In the genomic region with DNA sequence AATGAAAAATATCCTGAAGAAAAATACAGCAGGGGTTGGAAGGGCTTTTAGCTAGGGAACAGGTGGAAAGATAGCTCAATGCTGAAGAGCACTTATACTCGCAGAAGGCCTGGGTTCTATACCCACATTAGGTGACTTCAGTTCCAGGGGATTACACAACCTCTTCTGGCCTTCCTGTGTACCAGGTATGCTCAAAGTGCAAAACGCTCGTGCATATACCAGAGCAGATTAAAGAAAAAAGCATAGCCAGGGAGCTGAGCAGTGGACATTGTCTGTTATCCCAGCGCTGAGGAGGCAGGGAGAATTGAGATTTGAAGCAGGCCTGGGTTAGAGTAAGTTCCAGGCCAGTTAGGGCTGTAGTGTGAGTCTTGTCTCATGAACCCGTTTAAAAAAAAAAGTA, we compare ENCODE assay signal across 10 mouse cellular contexts. TPM values are rescaled to one million over a fixed set of nuclear protein-coding genes. Genes with fewer than 3 reads are reported as not detected.
DNase-seq lines count a peak whose midpoint lies in the region; ATAC-seq and TF ChIP-seq lines count a peak whose summit lies in the region.
"Had no signal": no experiment of that assay in that cellular context is flagged by ENCODE, and none has a peak within 500 bp of the region (broad histone marks: within the 10 kb centered on the region; RNA-seq: fewer than 3 reads in every experiment).

No protein-coding gene starts in this region.

- no peak for TF ChIP-seq CTCF in bone marrow macrophage, adult 2 months (IDR thresholded peaks at IDR 0.05; ENCODE audit: low read depth, low read length)

- peak overlapping the region; percentile 99 for H3K4me3 ChIP-seq in heart, embryonic 13.5 days
- H3K4me3 ChIP-seq in bone marrow macrophage, adult 2 months (ENCODE audit: insufficient read depth, low read length): peak overlapping the region; percentile 89
- H3K4me3 ChIP-seq in hindbrain, embryonic 14.5 days (replicated peaks; ENCODE audit: low read length): peak overlapping the region; percentile 98
- peak overlapping the region; percentile 98 for H3K4me3 ChIP-seq in midbrain, embryonic 11.5 days (ENCODE audit: low read depth, low read length)

- H3K4me2 ChIP-seq in heart, embryonic 13.5 days: peak overlapping the region; percentile 81
- peak overlapping the region; percentile 70 for H3K4me2 ChIP-seq in hindbrain, embryonic 14.5 days (replicated peaks)
- peak overlapping the region; percentile 61 for H3K4me2 ChIP-seq in midbrain, embryonic 11.5 days

- no peaks in the 10 kb centered on the region; the same call in 1 of the 2 replicates for H3K36me3 ChIP-seq in heart, embryonic 13.5 days
- H3K36me3 ChIP-seq in hindbrain, embryonic 14.5 days (replicated peaks; ENCODE audit: control insufficient read depth, insufficient read depth): 0 out of 2 replicates have a peak, but pooled peaks cover 4% of the 10 kb centered on the region
- H3K36me3 ChIP-seq in midbrain, embryonic 11.5 days (ENCODE audit: control insufficient read depth, insufficient read depth, low read length): no peaks in the 10 kb centered on the region

- TF ChIP-seq POLR2A in bone marrow macrophage, adult 2 months (IDR thresholded peaks at IDR 0.05; ENCODE audit: borderline replicate concordance, low read depth, low read length): no peak

- no peak overlapping the region for H3K27ac ChIP-seq in heart, embryonic 13.5 days (replicated peaks)
- no peak overlapping the region for H3K27ac ChIP-seq in bone marrow macrophage, adult 2 months (ENCODE audit: insufficient read depth, low read depth, low read length)
- no peak overlapping the region for H3K27ac ChIP-seq in hindbrain, embryonic 14.5 days
- H3K27ac ChIP-seq in midbrain, embryonic 11.5 days (ENCODE audit: low read depth, low read length): no peak overlapping the region

- DNase-seq in heart, postnatal 10 days: no peak
- DNase-seq in hindbrain, embryonic 14.5 days (ENCODE audit: low spot score): no peak
- DNase-seq in midbrain, embryonic 11.5 days (ENCODE audit: low spot score, missing footprints): peak; percentile 77
- no peak for DNase-seq in cerebellum, postnatal 4 days (ENCODE audit: low spot score in 2 of 2)
- DNase-seq in cerebellum, adult 11 months: no peak
- DNase-seq in left cerebral cortex, adult 11 months (ENCODE audit: low spot score): no peak
- DNase-seq: cerebellum, postnatal 10 days; right cerebral cortex, postnatal 25 days had no signal

- peak overlapping the region; percentile 98 for H3K9ac ChIP-seq in heart, embryonic 13.5 days
- peak overlapping the region; percentile 95 for H3K9ac ChIP-seq in hindbrain, embryonic 14.5 days
- H3K9ac ChIP-seq in midbrain, embryonic 11.5 days (ENCODE audit: low read length): peak overlapping the region; percentile 94

- intact Hi-C loops in heart, postnatal 10 days (cut with DNase I): no loop called here

- no peaks in the 10 kb centered on the region for H3K27me3 ChIP-seq in heart, embryonic 13.5 days (replicated peaks)
- no peaks in the 10 kb centered on the region for H3K27me3 ChIP-seq in hindbrain, embryonic 14.5 days (ENCODE audit: control insufficient read depth, insufficient read depth, low read length)
- no peaks in the 10 kb centered on the region for H3K27me3 ChIP-seq in midbrain, embryonic 11.5 days (ENCODE audit: control insufficient read depth, insufficient read depth, low read length)

- H3K9me3 ChIP-seq in heart, embryonic 13.5 days: no peaks in the 10 kb centered on the region
- H3K9me3 ChIP-seq in hindbrain, embryonic 14.5 days (ENCODE audit: control insufficient read depth, low read length): no peaks in the 10 kb centered on the region
- H3K9me3 ChIP-seq in midbrain, embryonic 11.5 days (ENCODE audit: control insufficient read depth, low read length): no peaks in the 10 kb centered on the region

- H3K4me1 ChIP-seq in heart, embryonic 13.5 days: peaks cover 34% of the 10 kb centered on the region
- H3K4me1 ChIP-seq in bone marrow macrophage, adult 2 months (ENCODE audit: control insufficient read depth, insufficient read depth, low read length): peaks cover 14% of the 10 kb centered on the region
- H3K4me1 ChIP-seq in hindbrain, embryonic 14.5 days (replicated peaks; ENCODE audit: control insufficient read depth, insufficient read depth, low read length): peaks cover 31% of the 10 kb centered on the region
- H3K4me1 ChIP-seq in midbrain, embryonic 11.5 days (ENCODE audit: control insufficient read depth, insufficient read depth, low read length): peaks cover 21% of the 10 kb centered on the region

- 56% methylated on average over 5 of the region's 5 CpGs for WGBS in heart, embryonic 13.5 days
- 67% methylated on average over 5 of the region's 5 CpGs for WGBS in hindbrain, embryonic 14.5 days
- 55% methylated on average over 5 of the region's 5 CpGs for WGBS in midbrain, embryonic 11.5 days

- ATAC-seq in heart, embryonic 13.5 days (ENCODE audit: extremely low read depth, insufficient number of reproducible peaks, low FRiP score, low TSS enrichment): no peak
- no peak for ATAC-seq in hindbrain, embryonic 14.5 days (ENCODE audit: low FRiP score)
- ATAC-seq in midbrain, embryonic 11.5 days (ENCODE audit: low FRiP score): no peak

RNA-seq across cellular contexts. Expression of a gene that starts 1.4 kb away (rescaled TPM):
- polyA plus RNA-seq in heart, embryonic 13.5 days (2015; fragmentation: Nextera tagmentation; extraction: Ambion mirVana): 35.5 and 35.7 TPM in 2 replicates
- total RNA-seq in heart, postnatal 10 days (2021): 10 to 100 TPM; 72.5 to 74.6 TPM
- 16.1 and 17.3 TPM in 2 replicates for polyA plus RNA-seq in bone marrow macrophage, adult 2 months (2012; ENCODE audit: insufficient read depth, insufficient read length, missing spikeins)
- polyA plus RNA-seq in hindbrain, embryonic 14.5 days (2014; fragmentation: Nextera tagmentation; extraction: Ambion mirVana): 53.6 and 59.9 TPM in 2 replicates
- polyA plus RNA-seq in midbrain, embryonic 11.5 days (2014; fragmentation: Nextera tagmentation; extraction: Ambion mirVana): 91.3 and 95.2 TPM in 2 replicates

RNA-seq across cellular contexts. Expression of a gene that starts 47.7 kb away (rescaled TPM):
- 19.2 and 21.1 TPM in 2 replicates for polyA plus RNA-seq in heart, embryonic 13.5 days (2015; fragmentation: Nextera tagmentation; extraction: Ambion mirVana)
- 10 to 100 TPM; 28.4 to 36.3 TPM for total RNA-seq in heart, postnatal 10 days (2021)
- 30.1 and 33.8 TPM in 2 replicates for polyA plus RNA-seq in bone marrow macrophage, adult 2 months (2012; ENCODE audit: insufficient read depth, insufficient read length, missing spikeins)
- 39.3 and 45.7 TPM in 2 replicates for polyA plus RNA-seq in hindbrain, embryonic 14.5 days (2014; fragmentation: Nextera tagmentation; extraction: Ambion mirVana)
- polyA plus RNA-seq in midbrain, embryonic 11.5 days (2014; fragmentation: Nextera tagmentation; extraction: Ambion mirVana): 65.4 and 67.9 TPM in 2 replicates
